Mouse (Mus musculus) c-Kit-positive CD71-positive TER-119-positive erythroid progenitor cells, embryonic 14.5 days (primary cell): ENCODE measurements around the gene Ptov1.

Source experiments
- DNase-seq: peaks from one replicate; pipeline ENCODE4 v3.0.0-alpha.2; 2013; ENCODE audit warnings: low spot score

Gene Ptov1

DNA sequence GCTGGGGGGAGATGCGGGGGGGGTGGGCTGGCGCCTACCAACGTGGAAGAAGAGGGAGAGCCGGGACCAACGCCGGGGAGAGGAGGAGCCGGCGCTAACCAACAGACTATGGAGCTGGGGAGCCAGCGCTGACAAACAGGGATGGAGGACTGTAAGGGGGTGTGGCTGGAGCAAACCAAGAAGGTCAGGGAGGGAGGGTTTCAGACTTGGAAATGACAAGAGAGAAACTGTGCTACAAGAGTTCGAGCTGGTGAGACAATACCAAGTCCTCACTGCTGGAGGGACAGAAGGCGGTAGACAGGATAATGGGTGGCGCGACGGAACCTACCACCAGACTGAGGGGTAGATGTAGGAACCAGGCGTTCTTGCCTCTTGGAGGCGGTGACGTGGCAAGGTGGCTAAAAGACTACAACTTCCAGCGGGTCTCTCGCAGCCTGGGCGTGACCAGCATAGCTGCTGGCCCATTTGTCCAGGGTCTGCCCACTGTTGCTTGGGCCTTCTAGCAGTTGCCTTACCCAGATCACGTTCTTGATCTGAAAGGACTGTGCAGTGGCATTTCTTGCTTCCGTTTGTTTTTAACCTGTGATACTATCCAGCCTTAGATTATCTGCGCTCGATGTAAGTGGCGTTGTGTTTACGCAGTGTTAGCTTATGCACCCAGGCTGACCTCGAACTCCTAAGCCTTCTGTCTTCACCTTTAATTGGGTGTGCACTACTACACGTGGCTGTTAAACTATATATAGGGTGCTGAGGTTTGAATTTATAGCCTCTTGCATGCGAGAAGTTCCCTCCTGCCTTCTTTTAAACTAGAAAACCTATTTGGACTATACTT is at the start of gene Ptov1:
TSS of gene Ptov1 (minus strand) at position 92 of the 832 bp plus-strand sequence.
- DNase-seq, result peak; percentile 81

GRCm38 (mm10) chr7:44919127-44919526 is 49.5 kb upstream of the Ptov1 start:
- no peak for DNase-seq

GRCm38 (mm10) chr7:44918219-44918618 is 48.6 kb upstream of the Ptov1 start:
- DNase-seq, result no peak

DNA sequence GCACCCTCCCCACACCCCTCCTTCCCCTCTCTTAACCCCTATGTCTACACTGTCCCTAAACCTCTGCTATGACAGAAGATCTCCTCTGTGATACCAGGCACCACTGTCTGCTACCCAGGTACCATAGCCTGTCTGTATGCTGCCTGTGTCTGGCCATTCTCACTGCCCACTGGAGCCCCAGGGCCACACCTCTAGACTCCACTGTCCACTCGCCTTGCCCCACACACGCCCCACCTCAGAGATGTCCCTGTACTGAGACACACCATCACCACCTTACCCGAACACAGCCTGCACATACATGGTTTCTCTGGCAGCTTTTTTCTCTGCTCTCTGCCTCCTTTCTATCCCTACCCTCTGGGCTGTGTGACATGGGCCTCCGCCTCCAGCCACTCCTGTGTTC is 47.3 kb upstream of the Ptov1 start:
- DNase-seq, result no peak

DNA sequence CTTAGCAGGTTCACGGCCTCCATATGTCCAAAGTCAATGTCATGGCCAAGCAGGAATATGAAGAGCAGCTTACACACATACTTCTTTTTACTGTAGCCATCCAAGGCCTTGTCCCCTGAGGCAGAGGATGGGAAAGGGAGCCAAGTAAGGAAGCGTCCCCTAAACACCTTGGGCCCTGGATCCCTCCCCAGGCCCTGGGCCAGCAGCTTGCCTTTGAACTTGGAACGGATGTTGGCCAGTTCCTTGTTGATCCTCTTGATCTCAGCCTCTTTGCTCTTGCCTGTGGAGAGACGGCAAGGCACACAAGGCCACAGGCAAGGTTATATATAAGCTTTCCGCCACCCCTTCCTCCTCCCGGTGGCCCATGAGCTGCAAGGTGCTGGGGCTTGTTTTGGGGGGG is 46.6 kb upstream of the Ptov1 start:
- no peak for DNase-seq

DNA sequence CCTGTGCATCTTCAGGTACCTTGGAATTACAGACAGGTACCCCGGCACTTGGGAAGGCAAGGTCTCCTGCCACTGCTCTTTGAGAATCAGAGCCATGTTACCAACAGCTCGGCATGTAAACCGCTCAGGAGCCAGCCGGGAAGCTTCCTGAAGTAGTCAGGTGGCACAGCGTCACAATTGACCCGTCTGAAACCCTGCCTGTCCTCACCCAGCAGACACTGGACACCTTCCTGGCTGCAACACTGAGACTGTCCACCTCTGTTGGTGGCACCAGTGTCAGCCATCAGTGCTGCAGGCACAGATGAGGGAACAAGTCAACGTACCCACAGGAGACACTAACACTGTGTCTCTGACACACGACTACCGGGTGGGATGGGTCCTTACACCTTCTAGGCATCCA is 45.7 kb upstream of the Ptov1 start:
- no peak for DNase-seq

DNA sequence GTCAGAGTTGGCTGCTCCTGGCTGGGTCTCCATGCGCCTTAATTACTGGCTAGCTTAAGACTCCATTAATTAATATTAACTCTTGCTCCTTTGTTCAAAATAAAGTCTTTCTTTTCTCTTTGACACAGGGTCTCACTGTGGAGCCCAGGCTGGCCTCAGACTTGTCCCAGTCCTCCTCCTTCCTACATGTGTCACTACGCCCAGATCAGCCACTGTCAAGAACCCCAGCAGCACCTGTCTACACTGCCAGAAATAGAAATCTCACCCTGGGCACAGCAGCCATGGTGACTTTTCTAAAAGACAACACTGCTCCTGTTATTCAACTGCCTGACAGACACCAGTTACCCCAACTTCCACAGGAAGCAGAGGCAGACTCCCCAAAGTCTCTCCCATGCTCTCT is 44.8 kb upstream of the Ptov1 start:
- DNase-seq, result no peak

- DNase-seq, result no peak
These were observed 39.3 kb upstream of the Ptov1 start for GRCm38 (mm10) chr7:44908706-44909476.

DNA sequence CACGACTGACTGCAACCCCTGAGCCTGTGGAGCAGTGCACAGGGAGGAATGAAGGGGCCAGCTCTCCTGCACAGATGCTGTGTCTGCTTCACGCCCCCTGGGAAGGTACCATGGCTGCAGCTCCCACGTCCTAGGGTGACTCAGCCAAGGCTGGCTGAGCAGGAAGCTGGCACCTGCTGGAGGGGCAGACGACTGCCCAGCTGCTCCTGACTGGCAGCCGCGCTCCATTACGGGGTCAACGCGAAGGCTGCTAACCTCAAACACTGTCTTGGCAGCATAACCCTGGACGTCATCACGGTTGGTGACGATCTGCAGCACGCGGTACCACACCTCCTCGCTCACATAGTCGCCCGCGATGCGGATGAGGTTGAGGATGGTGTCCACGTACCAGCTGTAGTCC is 35.8 kb upstream of the Ptov1 start:
- no peak for DNase-seq

- peak; percentile 53 for DNase-seq
These were observed 31.7 kb upstream of the Ptov1 start for GRCm38 (mm10) chr7:44901230-44901722.

DNA sequence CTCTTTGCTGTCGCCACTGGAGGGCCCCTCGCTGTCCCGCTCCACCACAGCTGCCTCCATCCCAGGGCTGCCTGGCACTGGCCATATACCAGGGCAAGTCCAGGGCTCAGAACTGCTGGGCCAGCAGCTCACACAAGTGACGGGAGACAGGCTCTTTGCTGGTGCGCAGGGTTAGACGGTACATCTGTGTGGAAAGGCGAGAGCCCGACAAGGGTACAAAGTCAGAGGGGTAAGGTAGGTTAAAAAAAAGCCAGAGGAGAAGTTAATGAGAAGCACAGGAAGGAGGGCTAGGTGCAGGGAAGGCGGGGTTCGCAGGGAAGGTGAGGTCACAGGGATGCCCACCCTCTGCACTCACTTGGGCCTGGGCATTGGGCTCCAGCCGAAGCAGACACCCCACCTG is 31.0 kb upstream of the Ptov1 start:
- no peak for DNase-seq

DNA sequence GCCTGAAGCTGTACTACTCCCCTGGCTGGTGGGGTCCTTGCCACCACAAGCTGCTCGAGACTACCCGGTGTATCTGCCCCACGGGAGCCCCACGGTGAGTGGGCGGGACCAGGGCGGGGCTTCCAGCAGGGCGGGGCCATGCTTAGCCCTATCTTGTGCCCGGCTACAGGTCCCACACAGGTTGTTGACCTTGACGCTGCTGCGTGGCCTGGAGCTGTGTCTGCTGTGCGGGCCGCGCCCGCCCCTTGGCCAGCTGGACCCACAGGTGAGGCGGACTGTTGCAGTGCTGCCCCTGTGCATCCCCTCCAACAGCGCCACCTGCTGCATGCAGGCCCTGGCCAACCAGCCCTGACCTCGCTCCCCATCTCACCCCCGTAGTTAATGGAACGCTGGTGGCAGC is 29.0 kb upstream of the Ptov1 start:
- DNase-seq, result peak; percentile 47

- no peak for DNase-seq
These were observed 26.9 kb upstream of the Ptov1 start for GRCm38 (mm10) chr7:44896499-44896898.

- DNase-seq, result peak; percentile 83
These were observed 26.2 kb upstream of the Ptov1 start, which contains the start of gene Fuz for GRCm38 (mm10) chr7:44895593-44896434. Gene Fuz (plus strand): TSS chr7:44896079.

GRCm38 (mm10) chr7:44895206-44895592 is 25.6 kb upstream of the Ptov1 start:
- no peak for DNase-seq

DNA sequence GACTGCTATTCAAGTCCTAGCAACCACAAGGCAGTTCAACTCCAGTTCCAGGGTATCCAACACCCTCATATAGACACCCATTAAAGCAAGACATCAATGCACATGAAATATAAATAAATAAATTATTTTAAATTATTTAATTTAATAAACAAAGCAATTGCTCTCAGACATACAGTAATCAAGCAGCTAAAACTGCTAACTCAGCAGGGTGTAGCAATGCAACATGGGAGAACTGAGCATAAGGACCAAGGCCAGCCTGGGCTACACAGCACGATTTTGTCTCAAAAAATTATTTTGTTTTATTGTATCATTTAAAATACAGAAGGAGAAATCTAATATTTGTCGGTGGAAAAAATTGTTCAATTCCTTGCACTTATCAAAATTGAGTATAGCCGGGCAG is 24.6 kb upstream of the Ptov1 start:
- no peak for DNase-seq

DNA sequence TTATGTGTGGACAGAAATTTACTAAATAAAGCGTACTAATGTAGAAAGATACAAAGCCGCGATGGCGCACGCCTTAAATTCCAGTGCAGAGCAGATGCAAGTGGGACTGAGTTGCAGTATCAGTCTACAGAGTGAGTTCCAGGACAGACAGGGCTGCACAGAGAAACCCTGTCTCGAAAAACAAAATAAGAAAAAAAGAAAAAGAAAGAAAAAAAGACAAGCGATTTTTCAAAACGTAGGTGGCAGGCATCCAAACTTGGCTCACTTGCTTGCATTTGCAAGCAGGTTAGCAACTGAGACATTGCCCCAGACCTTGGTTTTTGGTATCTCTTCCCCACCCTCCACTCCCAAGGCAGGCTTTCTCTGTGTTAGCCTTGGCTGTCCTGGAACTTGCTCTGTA is 23.6 kb upstream of the Ptov1 start:
- DNase-seq, result no peak

- DNase-seq, result peak; percentile 85
These were observed 22.8 kb upstream of the Ptov1 start, which contains the start of gene Med25 for GRCm38 (mm10) chr7:44892276-44892921. Gene Med25 (minus strand): TSS chr7:44892712.

GRCm38 (mm10) chr7:44891611-44892010 is 22.0 kb upstream of the Ptov1 start:
- no peak for DNase-seq

- DNase-seq, result no peak
These were observed 21.1 kb upstream of the Ptov1 start for GRCm38 (mm10) chr7:44890737-44891136.

DNA sequence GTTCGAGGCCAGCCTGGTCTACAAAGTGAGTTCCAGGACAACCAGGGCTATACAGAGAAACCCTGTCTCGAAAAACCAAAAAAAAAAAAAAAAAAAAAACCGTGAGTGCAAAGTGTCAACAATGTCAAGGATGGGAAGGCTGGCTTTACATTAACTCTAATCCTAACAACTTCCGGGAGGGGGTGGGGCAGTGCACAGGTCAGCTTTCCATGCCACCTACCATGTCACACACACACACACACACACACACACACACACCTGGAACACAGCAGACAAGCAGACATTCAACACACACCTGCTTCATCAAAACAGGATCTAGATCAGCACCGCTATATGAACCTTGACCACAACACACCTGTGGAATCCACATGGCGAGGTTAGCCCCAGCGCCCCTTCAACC is 20.6 kb upstream of the Ptov1 start:
- no peak for DNase-seq
